Mouse (Mus musculus) mouse embryonic stem cell (cell line): ENCODE measurements around the gene Arhgap32.

ENCODE experiments used
- in situ Hi-C, 2 experiments: fragments of 300-500 bp; cut with MboI; formaldehyde crosslinking; loops; 1 replicate in 1 of 2; 3 replicates in 1 of 2; pipeline ENCODE4 v1.14.3; 2019 to 2020; ENCODE audit warnings: low sequenced_read_pairs in 2 of 2, low pct_unique_long_range_greater_than_20kb in 1 of 2, mixed read lengths in 1 of 2; ENCODE audit not compliant: unreplicated experiment in 1 of 2

The Arhgap32 gene

GRCm38 (mm10) chr9:32168546-32169137, 52.7 kb downstream of the Arhgap32 start:
- in situ Hi-C loops = no loop called here

GRCm38 (mm10) chr9:32170713-32171112, 54.8 kb downstream of the Arhgap32 start:
- in situ Hi-C loops = no loop called here

GRCm38 (mm10) chr9:32176612-32177011, 60.7 kb downstream of the Arhgap32 start:
- in situ Hi-C loops = no loop called here

- in situ Hi-C loops = no loop called here
Measured at GRCm38 (mm10) chr9:32181170-32181569, 65.2 kb downstream of the Arhgap32 start.

GRCm38 (mm10) chr9:32186489-32186888, 70.6 kb downstream of the Arhgap32 start:
- in situ Hi-C loops = no loop called here

GRCm38 (mm10) chr9:32192295-32193073, 76.5 kb downstream of the Arhgap32 start:
- in situ Hi-C loops = no loop called here

GRCm38 (mm10) chr9:32204450-32204990, 88.6 kb downstream of the Arhgap32 start:
- in situ Hi-C loops = no loop called here

- in situ Hi-C loops = no loop called here
Measured at GRCm38 (mm10) chr9:32207133-32207532, 91.2 kb downstream of the Arhgap32 start.

- in situ Hi-C loops = no loop called here
Measured at GRCm38 (mm10) chr9:32208071-32208470, 92.1 kb downstream of the Arhgap32 start.

GRCm38 (mm10) chr9:32216820-32217567, 101.1 kb downstream of the Arhgap32 start:
- in situ Hi-C loops = no loop called here

- in situ Hi-C loops = no loop called here
Measured at GRCm38 (mm10) chr9:32219400-32219799, 103.5 kb downstream of the Arhgap32 start.

GRCm38 (mm10) chr9:32222184-32222583, 106.2 kb downstream of the Arhgap32 start:
- in situ Hi-C loops = no loop called here

- in situ Hi-C loops = no loop called here
Measured at GRCm38 (mm10) chr9:32223739-32224529, 108.0 kb downstream of the Arhgap32 start.

- in situ Hi-C loops = no loop called here
Measured at GRCm38 (mm10) chr9:32224937-32225336, 109.0 kb downstream of the Arhgap32 start.

GRCm38 (mm10) chr9:32225584-32225983, 109.6 kb downstream of the Arhgap32 start:
- in situ Hi-C loops = no loop called here

- in situ Hi-C loops = no loop called here
Measured at GRCm38 (mm10) chr9:32227034-32227433, 111.1 kb downstream of the Arhgap32 start.

GRCm38 (mm10) chr9:32233593-32233992, 117.7 kb downstream of the Arhgap32 start:
- in situ Hi-C loops = no loop called here

- in situ Hi-C loops = no loop called here
Measured at GRCm38 (mm10) chr9:32234767-32235489, 119.0 kb downstream of the Arhgap32 start.
